Mouse (Mus musculus) lung, embryonic 16.5 days (tissue): ENCODE measurements around the gene Gdpgp1. TPM values are rescaled to one million over a fixed set of nuclear protein-coding genes. Genes with fewer than 3 reads are reported as not detected.

Source experiments
- ATAC-seq: fragments of 200-750 bp; cut with Nextera tagmentation; 2 replicates; pipeline ENCODE4 v1.8.0; 2017; ENCODE audit warnings: low read depth, mild to moderate bottlenecking, moderate library complexity
- H3K27ac ChIP-seq: fragments of 300-500 bp; sonication (generic); 2 replicates; pipeline ENCODE4 v1.5.1; 2014; ENCODE audit warnings: mild to moderate bottlenecking, control low read depth, low read length
- H3K27me3 ChIP-seq: fragments of 300-500 bp; sonication (generic); 2 replicates; pipeline ENCODE4 v1.6.1; 2014; ENCODE audit warnings: low read depth, low read length, mixed read lengths; ENCODE audit not compliant: control insufficient read depth, insufficient read depth
- H3K36me3 ChIP-seq: fragments of 300-500 bp; sonication (generic); 2 replicates; pipeline ENCODE4 v1.6.1; 2014; ENCODE audit warnings: low read length; ENCODE audit not compliant: control insufficient read depth, insufficient read depth
- H3K4me1 ChIP-seq: fragments of 300-500 bp; sonication (generic); replicated peaks from 2 replicates; pipeline ENCODE4 v1.6.1; 2014; ENCODE audit warnings: low read length, mixed read lengths; ENCODE audit not compliant: control insufficient read depth, insufficient read depth
- H3K4me2 ChIP-seq: fragments of 300-500 bp; sonication (generic); 2 replicates; pipeline ENCODE4 v1.6.1; 2014; ENCODE audit warnings: low read depth, low read length, control low read depth
- H3K4me3 ChIP-seq: fragments of 300-500 bp; sonication (generic); 2 replicates; pipeline ENCODE4 v1.5.1; 2014; ENCODE audit warnings: mild to moderate bottlenecking, low read length, control low read depth
- H3K9ac ChIP-seq: fragments of 300-500 bp; sonication (generic); 2 replicates; pipeline ENCODE4 v1.6.1; 2014; ENCODE audit warnings: low read length, control low read depth
- H3K9me3 ChIP-seq: fragments of 300-500 bp; sonication (generic); 2 replicates; pipeline ENCODE4 v1.6.1; 2016; ENCODE audit warnings: low read length; ENCODE audit not compliant: control insufficient read depth
- WGBS: fragments of 180-500 bp; shearing (Covaris S2); extraction: QIAGEN DNeasy Blood & Tissue Kit; methylation state at CpG from one replicate; pipeline ENCODE4 v1.1.7; 2014; 5-methylcytosine and 5-hydroxymethylcytosine counted together
- polyA plus RNA-seq: library from polyadenylated mRNA; unstranded; fragments of >200 nt; fragmentation: Nextera tagmentation; extraction: Ambion mirVana; gene quantifications from 2 replicates; pipeline ENCODE4 v1.2.1, GENCODE M21; 2015

The Gdpgp1 gene
- polyA plus RNA-seq, 1 experiment from 2014 or later = 3.9 TPM

- no peak overlapping the region for H3K9ac ChIP-seq
- H3K4me2 ChIP-seq = no peak overlapping the region
- peaks cover 42% of the 10 kb centered on the region for H3K4me1 ChIP-seq
- 56% methylated on average over 11 of the region's 11 CpGs for WGBS
- no peaks in the 10 kb centered on the region for H3K9me3 ChIP-seq
- 0 out of 2 replicates have a peak overlapping the region, but pooled peaks have one; percentile 5 for H3K27ac ChIP-seq
- ATAC-seq = no peak
- no peaks in the 10 kb centered on the region for H3K27me3 ChIP-seq
- no peaks in the 10 kb centered on the region for H3K36me3 ChIP-seq
- no peak overlapping the region for H3K4me3 ChIP-seq
Measured at GRCm38 (mm10) chr7:80189147-80189933, 43.3 kb upstream of the Gdpgp1 start.

GRCm38 (mm10) chr7:80191455-80191854 is 41.2 kb upstream of the Gdpgp1 start:
- Histone ChIP-seq H3K27ac (peak overlapping the region; percentile 94), H3K4me2 (peak overlapping the region; percentile 64; the same call in 1 of the 2 replicates), H3K4me3 (no peak overlapping the region), H3K9ac (peak overlapping the region; percentile 27; the same call in 1 of the 2 replicates), H3K36me3 (no peaks in the 10 kb centered on the region), H3K27me3 (no peaks in the 10 kb centered on the region), H3K9me3 (no peaks in the 10 kb centered on the region), H3K4me1 (peaks cover 36% of the 10 kb centered on the region)
- peak; percentile 50 for ATAC-seq
- WGBS = 54% methylated on average over 5 of the region's 5 CpGs

GRCm38 (mm10) chr7:80192226-80193061 is 40.2 kb upstream of the Gdpgp1 start:
- ATAC-seq = peak; percentile 90
- H3K4me2 ChIP-seq = peak overlapping the region; percentile 64
- H3K4me1 ChIP-seq = peaks cover 33% of the 10 kb centered on the region
- no peaks in the 10 kb centered on the region for H3K27me3 ChIP-seq
- no peaks in the 10 kb centered on the region for H3K36me3 ChIP-seq
- peak overlapping the region; percentile 42 for H3K4me3 ChIP-seq
- peak overlapping the region; percentile 64 for H3K9ac ChIP-seq
- H3K27ac ChIP-seq = peak overlapping the region; percentile 94
- 10% methylated on average over 16 of the region's 16 CpGs for WGBS
- H3K9me3 ChIP-seq = no peaks in the 10 kb centered on the region

- no peak for ATAC-seq
- H3K4me1 ChIP-seq = peaks cover 36% of the 10 kb centered on the region
Measured at GRCm38 (mm10) chr7:80193941-80194739, 38.5 kb upstream of the Gdpgp1 start.

GRCm38 (mm10) chr7:80195146-80195545 is 37.5 kb upstream of the Gdpgp1 start:
- no peak overlapping the region for H3K27ac ChIP-seq
- H3K36me3 ChIP-seq = no peaks in the 10 kb centered on the region
- H3K4me3 ChIP-seq = no peak overlapping the region
- H3K9ac ChIP-seq = no peak overlapping the region
- WGBS = 88% methylated on average over 5 of the region's 5 CpGs
- peaks cover 42% of the 10 kb centered on the region for H3K4me1 ChIP-seq
- no peaks in the 10 kb centered on the region for H3K27me3 ChIP-seq
- no peaks in the 10 kb centered on the region for H3K9me3 ChIP-seq
- ATAC-seq = no peak
- H3K4me2 ChIP-seq = no peak overlapping the region

More at GRCm38 (mm10) chr7:80193941-80194739, 38.5 kb upstream of the Gdpgp1 start:
- H3K27me3 ChIP-seq = no peaks in the 10 kb centered on the region
- H3K9ac ChIP-seq = no peak overlapping the region
- 66% methylated on average over 13 of the region's 13 CpGs for WGBS
- no peaks in the 10 kb centered on the region for H3K9me3 ChIP-seq
- peak overlapping the region; percentile 59 for H3K27ac ChIP-seq
- H3K4me3 ChIP-seq = no peak overlapping the region
- no peaks in the 10 kb centered on the region for H3K36me3 ChIP-seq
- H3K4me2 ChIP-seq = no peak overlapping the region

GRCm38 (mm10) chr7:80195576-80196263 is 36.9 kb upstream of the Gdpgp1 start:
- Histone ChIP-seq H3K4me3 (no peak overlapping the region), H3K27ac (no peak overlapping the region), H3K9ac (no peak overlapping the region), H3K27me3 (no peaks in the 10 kb centered on the region), H3K9me3 (no peaks in the 10 kb centered on the region), H3K4me1 (peaks cover 46% of the 10 kb centered on the region), H3K36me3 (no peaks in the 10 kb centered on the region), H3K4me2 (no peak overlapping the region)
- 77% methylated on average over 10 of the region's 11 CpGs for WGBS
- no peak for ATAC-seq

- Histone ChIP-seq H3K4me1 (peaks cover 31% of the 10 kb centered on the region), H3K4me3 (peak overlapping the region; percentile 85)
Measured at GRCm38 (mm10) chr7:80197371-80197770, 35.3 kb upstream of the Gdpgp1 start.

GRCm38 (mm10) chr7:80197941-80198778 is 34.5 kb upstream of the Gdpgp1 start:
- peak overlapping the region; percentile 75 for H3K4me2 ChIP-seq
- H3K9me3 ChIP-seq = no peaks in the 10 kb centered on the region
- H3K9ac ChIP-seq = peak overlapping the region; percentile 86
- ATAC-seq = peak; percentile 94
- no peaks in the 10 kb centered on the region for H3K36me3 ChIP-seq
- no peaks in the 10 kb centered on the region for H3K27me3 ChIP-seq
- under 1% methylated on average over 65 of the region's 74 CpGs for WGBS
- peak overlapping the region; percentile 85 for H3K4me3 ChIP-seq
- H3K4me1 ChIP-seq = peaks cover 24% of the 10 kb centered on the region
- peak overlapping the region; percentile 86 for H3K27ac ChIP-seq

More at GRCm38 (mm10) chr7:80197371-80197770, 35.3 kb upstream of the Gdpgp1 start:
- Histone ChIP-seq H3K9me3 (no peaks in the 10 kb centered on the region), H3K27ac (peak overlapping the region; percentile 86), H3K27me3 (no peaks in the 10 kb centered on the region), H3K4me2 (peak overlapping the region; percentile 75), H3K9ac (peak overlapping the region; percentile 86), H3K36me3 (no peaks in the 10 kb centered on the region)
- WGBS = 30% methylated on average over 4 of the region's 4 CpGs
- ATAC-seq = no peak
